Comparison of ENCODE assay signal across 9 mouse cellular contexts in the genomic region with DNA sequence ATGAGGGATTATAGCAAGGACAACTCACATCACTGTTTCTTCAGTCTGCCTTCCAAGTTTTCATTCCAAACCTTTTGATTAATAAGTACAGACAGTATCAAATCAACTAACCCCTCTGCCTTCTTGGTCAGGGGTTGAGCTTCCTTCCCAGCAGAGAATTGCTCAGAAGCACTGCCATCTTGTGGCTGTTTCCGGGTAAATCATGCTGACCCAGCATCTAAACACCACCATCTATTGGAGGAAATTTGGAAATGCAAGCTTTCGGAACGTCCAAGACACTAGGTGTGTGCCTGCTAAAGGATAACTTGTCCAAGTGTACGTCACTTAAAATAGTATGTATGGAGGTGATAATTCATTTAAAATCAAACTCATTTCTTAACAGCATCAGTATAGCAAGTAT.
DNase-seq lines count a peak whose midpoint lies in the region; ATAC-seq and TF ChIP-seq lines count a peak whose summit lies in the region.
"Had no signal": no experiment of that assay in that cellular context is flagged by ENCODE, and none has a peak within 500 bp of the region (broad histone marks: within the 10 kb centered on the region; RNA-seq: fewer than 3 reads in every experiment).

No protein-coding gene starts in this region.

- no peaks in the 10 kb centered on the region for H3K9me3 ChIP-seq in kidney, embryonic 14.5 days (ENCODE audit: control insufficient read depth, low read length)
- no peaks in the 10 kb centered on the region for H3K9me3 ChIP-seq in liver, embryonic 14.5 days (ENCODE audit: control insufficient read depth, low read length)
- H3K9me3 ChIP-seq: heart, embryonic 13.5 days had no signal

- no peak for TF ChIP-seq EP300 in liver, embryonic 14.5 days (IDR thresholded peaks at IDR 0.05; ENCODE audit: low read depth)

- ATAC-seq in kidney, embryonic 14.5 days (ENCODE audit: low FRiP score, low TSS enrichment), result peak; percentile 16; the same call in 1 of the 2 replicates
- no peak for ATAC-seq in liver, embryonic 14.5 days (ENCODE audit: insufficient read depth)
- ATAC-seq in inflammation-experienced regulatory T-cells, adult 6 months, result no peak

- H3K4me1 ChIP-seq in kidney, embryonic 14.5 days (ENCODE audit: control insufficient read depth, insufficient read depth, low read length), result no peaks in the 10 kb centered on the region
- H3K4me1 ChIP-seq in liver, embryonic 14.5 days (replicated peaks; ENCODE audit: control insufficient read depth in 2 of 2, insufficient read depth in 2 of 2, low read length in 1 of 2), result no peaks in the 10 kb centered on the region
- no peaks in the 10 kb centered on the region for H3K4me1 ChIP-seq in olfactory bulb, adult 2 months (ENCODE audit: control insufficient read depth, insufficient read depth, low read length)

- H3K27ac ChIP-seq in kidney, embryonic 14.5 days (ENCODE audit: low read depth, low read length), result no peak overlapping the region
- H3K27ac ChIP-seq in liver, embryonic 14.5 days, result no peak overlapping the region
- H3K27ac ChIP-seq in olfactory bulb, adult 2 months (ENCODE audit: insufficient read depth, low read depth, low read length), result no peak overlapping the region
- H3K27ac ChIP-seq: heart, embryonic 13.5 days had no signal

- H3K4me2 ChIP-seq in kidney, embryonic 14.5 days (replicated peaks; ENCODE audit: low read depth, low read length), result no peak overlapping the region
- no peak overlapping the region for H3K4me2 ChIP-seq in liver, embryonic 14.5 days (ENCODE audit: low read depth)
- H3K4me2 ChIP-seq: heart, embryonic 13.5 days had no signal

- H3K9ac ChIP-seq in kidney, embryonic 14.5 days (ENCODE audit: low read depth, low read length), result no peak overlapping the region
- no peak overlapping the region for H3K9ac ChIP-seq in liver, embryonic 14.5 days (replicated peaks)
- H3K9ac ChIP-seq: heart, embryonic 13.5 days had no signal

- H3K4me3 ChIP-seq in kidney, embryonic 14.5 days (ENCODE audit: low read length), result no peak overlapping the region
- H3K4me3 ChIP-seq in liver, embryonic 14.5 days (ENCODE audit: insufficient read depth in 1 of 2, low read depth in 2 of 2, low read length in 2 of 2), result no peak overlapping the region
- H3K4me3 ChIP-seq in olfactory bulb, adult 2 months (ENCODE audit: insufficient read depth, low read depth, low read length), result no peak overlapping the region
- H3K4me3 ChIP-seq: heart, embryonic 13.5 days had no signal

- DNase-seq in A20 (ENCODE audit: low read depth, low spot score), result peak; percentile 57
- DNase-seq in MEL-GATA-1-ER (ENCODE audit: extremely low read depth, low read depth), result peak; percentile 4
- DNase-seq in cerebellum, adult 9-10 months, result peak; percentile 21
- peak; percentile 8 to 66 for DNase-seq in frontal cortex, postnatal 14 days (ENCODE audit: low spot score in 2 of 2)
- peak in 1 of 3 experiments; percentile 10 for DNase-seq in liver, embryonic 14.5 days (ENCODE audit: low read depth in 3 of 3, low spot score in 3 of 3)

- no peaks in the 10 kb centered on the region for H3K27me3 ChIP-seq in kidney, embryonic 14.5 days (ENCODE audit: control insufficient read depth, insufficient read depth, low read length)
- no peaks in the 10 kb centered on the region for H3K27me3 ChIP-seq in liver, embryonic 14.5 days (ENCODE audit: control insufficient read depth, insufficient read depth, low read length)
- H3K27me3 ChIP-seq: heart, embryonic 13.5 days had no signal

- no peaks in the 10 kb centered on the region for H3K36me3 ChIP-seq in kidney, embryonic 14.5 days (ENCODE audit: control insufficient read depth, insufficient read depth, low read length)
- no peaks in the 10 kb centered on the region for H3K36me3 ChIP-seq in liver, embryonic 14.5 days (replicated peaks; ENCODE audit: control insufficient read depth, insufficient read depth, low read depth)
- H3K36me3 ChIP-seq: heart, embryonic 13.5 days had no signal

- TF ChIP-seq POLR2A in olfactory bulb, adult 2 months (IDR thresholded peaks at IDR 0.05; ENCODE audit: insufficient read depth, low read depth, low read length), result no peak

- peak; percentile 75 for TF ChIP-seq CTCF in liver, embryonic 14.5 days (IDR thresholded peaks at IDR 0.05; ENCODE audit: low read depth)
- 0 out of 2 replicates have a peak, but pooled peaks have one; percentile 19 for TF ChIP-seq CTCF in olfactory bulb, adult 2 months (IDR thresholded peaks at IDR 0.05; ENCODE audit: insufficient read depth, low read depth, low read length)

- 28% methylated on average over 4 of the region's 4 CpGs for WGBS in kidney, embryonic 14.5 days
- WGBS in liver, embryonic 14.5 days (ENCODE audit: insufficient replicate concordance), result 19% methylated on average over 4 of the region's 4 CpGs
- WGBS in olfactory bulb, adult 2 months, result 10% methylated on average over 4 of the region's 4 CpGs
